Mouse (Mus musculus): Measurements from ENCODE around the gene Ppp6r2. TPM values are rescaled to one million over a fixed set of nuclear protein-coding genes. Genes with fewer than 3 reads are reported as not detected.
A peak's percentile ranks its signal among the peaks of the same experiment; 100 is the strongest.

Ppp6r2 gene
- polyA plus RNA-seq, 1 experiment from 2014 or later: 88.6 TPM

DNA sequence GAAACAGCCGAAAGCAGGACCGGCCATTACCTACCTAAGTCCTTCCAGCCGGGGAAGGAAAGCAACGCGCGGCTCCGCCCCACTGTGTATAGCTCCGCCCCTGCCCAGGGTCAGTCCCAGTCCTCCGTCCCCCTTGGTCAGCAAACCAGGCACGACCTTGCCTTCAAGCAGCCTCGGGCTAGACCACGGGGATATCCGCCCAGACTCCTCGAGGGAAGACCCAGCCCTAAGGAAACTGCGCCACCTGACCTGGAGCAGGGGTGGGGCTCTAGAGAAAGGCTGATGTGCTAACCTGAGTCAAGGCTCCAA is 37.5 kb upstream of the Ppp6r2 start:
- Histone ChIP-seq H3K4me2 (ENCODE audit: low read length) (peak overlapping the region; percentile 99), H3K4me3 (replicated peaks; ENCODE audit: low read depth, low read length) (peak overlapping the region; percentile 57), H3K4me1 (ENCODE audit: control insufficient read depth, insufficient read depth, low read length) (peaks cover 74% of the 10 kb centered on the region), H3K9ac (replicated peaks; ENCODE audit: low read length) (peak overlapping the region; percentile 83), H3K27me3 (ENCODE audit: control insufficient read depth, insufficient read depth, low read length) (no peaks in the 10 kb centered on the region), H3K36me3 (ENCODE audit: control insufficient read depth, insufficient read depth, low read length) (peaks cover 7% of the 10 kb centered on the region), H3K9me3 (ENCODE audit: control insufficient read depth, low read length) (no peaks in the 10 kb centered on the region), H3K27ac (replicated peaks; ENCODE audit: low read depth, low read length) (peak overlapping the region; percentile 78; the same call in 1 of the 2 replicates)
- DNase-seq: peak; percentile 60
- WGBS: under 1% methylated on average over 15 of the region's 15 CpGs
- ATAC-seq (ENCODE audit: low FRiP score, low TSS enrichment): no peak; the same call in 1 of the 2 replicates

DNA sequence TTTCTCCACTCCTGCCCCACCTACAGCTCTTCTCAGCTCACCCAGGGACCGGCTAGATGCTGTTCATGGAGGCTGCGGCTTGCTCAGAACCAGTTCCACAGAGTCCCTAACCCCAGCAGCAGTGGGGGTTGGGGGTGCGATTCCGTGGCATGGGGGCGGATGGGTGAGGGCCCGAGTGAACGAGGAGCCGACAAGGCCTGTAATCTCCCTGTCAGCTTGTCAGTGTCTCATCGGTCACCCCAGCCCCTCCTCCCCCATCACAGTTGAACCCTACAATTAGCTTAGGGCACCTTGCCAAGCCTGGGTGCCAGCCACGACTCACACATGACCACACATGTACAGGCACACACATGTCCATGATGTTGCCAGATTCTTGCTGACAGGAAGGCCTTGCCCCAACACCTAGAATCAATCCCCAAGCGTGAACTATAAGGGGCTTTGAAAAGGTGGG is 36.4 kb upstream of the Ppp6r2 start:
- no peak overlapping the region for H3K27ac ChIP-seq (replicated peaks; ENCODE audit: low read depth, low read length)
- H3K4me1 ChIP-seq (ENCODE audit: control insufficient read depth, insufficient read depth, low read length): peaks cover 78% of the 10 kb centered on the region

DNA sequence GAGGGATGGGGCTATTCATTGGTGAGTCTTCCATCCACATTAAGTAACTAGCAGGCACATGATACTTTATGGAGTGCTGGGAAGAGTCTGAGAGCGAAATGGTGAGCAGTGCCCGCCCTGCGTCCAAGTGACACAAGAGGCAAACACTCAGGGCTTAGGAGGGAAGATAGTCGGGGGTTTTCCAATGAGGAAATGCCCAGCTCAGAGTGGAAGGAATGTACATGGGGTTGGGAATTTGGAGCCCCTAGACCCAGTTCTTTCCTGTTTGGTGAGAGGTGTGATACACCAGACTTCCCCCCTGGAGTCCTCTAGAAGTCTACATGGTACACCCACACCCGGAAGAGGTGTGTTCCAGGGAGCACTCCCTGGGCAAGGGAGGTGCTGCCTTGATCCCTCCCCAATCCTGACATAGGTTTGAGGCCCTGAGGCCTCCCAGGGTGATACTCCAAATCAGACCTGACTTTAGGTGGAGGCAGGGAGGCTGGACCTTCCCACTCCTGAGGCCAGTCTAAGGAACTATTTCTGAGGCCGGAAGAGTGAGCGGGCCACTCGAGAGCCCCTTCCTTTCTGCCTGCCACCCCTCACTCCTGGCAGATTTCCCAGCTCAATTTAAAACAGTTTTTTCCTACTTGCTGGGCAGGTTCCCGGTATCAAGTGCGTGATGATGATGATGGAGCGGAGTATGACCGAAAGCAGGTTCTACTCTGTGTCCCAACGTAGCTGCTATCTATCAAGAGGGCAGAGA is 35.8 kb upstream of the Ppp6r2 start:
- no peaks in the 10 kb centered on the region for H3K27me3 ChIP-seq (ENCODE audit: control insufficient read depth, insufficient read depth, low read length)
- no peaks in the 10 kb centered on the region for H3K36me3 ChIP-seq (ENCODE audit: control insufficient read depth, insufficient read depth, low read length)
- no peak overlapping the region for H3K4me3 ChIP-seq (replicated peaks; ENCODE audit: low read depth, low read length)
- WGBS: 82% methylated on average over 13 of the region's 13 CpGs
- ATAC-seq (ENCODE audit: low FRiP score, low TSS enrichment): no peak
- peak overlapping the region; percentile 99; the same call in 1 of the 2 replicates for H3K4me2 ChIP-seq (ENCODE audit: low read length)
- no peak overlapping the region for H3K27ac ChIP-seq (replicated peaks; ENCODE audit: low read depth, low read length)
- no peak overlapping the region for H3K9ac ChIP-seq (replicated peaks; ENCODE audit: low read length)
- H3K9me3 ChIP-seq (ENCODE audit: control insufficient read depth, low read length): no peaks in the 10 kb centered on the region
- peaks cover 73% of the 10 kb centered on the region for H3K4me1 ChIP-seq (ENCODE audit: control insufficient read depth, insufficient read depth, low read length)
- no peak for DNase-seq

More for the DNA sequence above, 36.4 kb upstream of the Ppp6r2 start:
- ATAC-seq (ENCODE audit: low FRiP score, low TSS enrichment) (no peak), DNase-seq (no peak)
- no peaks in the 10 kb centered on the region for H3K9me3 ChIP-seq (ENCODE audit: control insufficient read depth, low read length)
- 0 out of 2 replicates have a peak overlapping the region, but pooled peaks have one; percentile 83 for H3K9ac ChIP-seq (replicated peaks; ENCODE audit: low read length)
- H3K27me3 ChIP-seq (ENCODE audit: control insufficient read depth, insufficient read depth, low read length): no peaks in the 10 kb centered on the region
- H3K4me3 ChIP-seq (replicated peaks; ENCODE audit: low read depth, low read length): no peak overlapping the region
- 44% methylated on average over 11 of the region's 11 CpGs for WGBS
- peak overlapping the region; percentile 99 for H3K4me2 ChIP-seq (ENCODE audit: low read length)
- peaks cover 4% of the 10 kb centered on the region; the same call in 1 of the 2 replicates for H3K36me3 ChIP-seq (ENCODE audit: control insufficient read depth, insufficient read depth, low read length)

DNA sequence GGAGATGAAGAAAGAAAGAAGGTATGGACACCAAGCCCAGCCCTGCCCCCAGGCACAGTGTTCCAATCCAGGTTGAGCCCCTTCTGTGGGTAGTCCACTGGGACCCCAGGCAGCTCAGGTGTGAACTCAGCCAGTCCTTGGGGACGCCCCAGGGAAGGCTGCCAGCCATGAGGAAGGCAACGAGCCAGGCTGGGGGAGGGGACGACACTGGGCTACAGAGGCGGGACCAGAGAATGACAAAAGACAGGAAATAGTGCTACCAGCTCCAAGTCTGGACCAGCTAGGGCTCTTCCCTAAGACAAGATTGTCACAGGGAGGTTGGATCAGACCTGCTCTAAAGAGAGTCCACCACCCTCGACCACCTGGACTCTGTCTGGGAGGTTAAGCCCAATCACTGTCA is 34.2 kb upstream of the Ppp6r2 start:
- no peaks in the 10 kb centered on the region for H3K36me3 ChIP-seq (ENCODE audit: control insufficient read depth, insufficient read depth, low read length)
- 12% methylated on average over 5 of the region's 5 CpGs for WGBS
- DNase-seq (peak; percentile 59), ATAC-seq (ENCODE audit: low FRiP score, low TSS enrichment) (no peak)
- H3K27me3 ChIP-seq (ENCODE audit: control insufficient read depth, insufficient read depth, low read length): no peaks in the 10 kb centered on the region
- no peaks in the 10 kb centered on the region for H3K9me3 ChIP-seq (ENCODE audit: control insufficient read depth, low read length)
- no peak overlapping the region for H3K27ac ChIP-seq (replicated peaks; ENCODE audit: low read depth, low read length)
- no peak overlapping the region for H3K4me3 ChIP-seq (replicated peaks; ENCODE audit: low read depth, low read length)
- peak overlapping the region; percentile 70 for H3K4me2 ChIP-seq (ENCODE audit: low read length)
- H3K9ac ChIP-seq (replicated peaks; ENCODE audit: low read length): 0 out of 2 replicates have a peak overlapping the region, but pooled peaks have one; percentile 17
- H3K4me1 ChIP-seq (ENCODE audit: control insufficient read depth, insufficient read depth, low read length): peaks cover 76% of the 10 kb centered on the region

DNA sequence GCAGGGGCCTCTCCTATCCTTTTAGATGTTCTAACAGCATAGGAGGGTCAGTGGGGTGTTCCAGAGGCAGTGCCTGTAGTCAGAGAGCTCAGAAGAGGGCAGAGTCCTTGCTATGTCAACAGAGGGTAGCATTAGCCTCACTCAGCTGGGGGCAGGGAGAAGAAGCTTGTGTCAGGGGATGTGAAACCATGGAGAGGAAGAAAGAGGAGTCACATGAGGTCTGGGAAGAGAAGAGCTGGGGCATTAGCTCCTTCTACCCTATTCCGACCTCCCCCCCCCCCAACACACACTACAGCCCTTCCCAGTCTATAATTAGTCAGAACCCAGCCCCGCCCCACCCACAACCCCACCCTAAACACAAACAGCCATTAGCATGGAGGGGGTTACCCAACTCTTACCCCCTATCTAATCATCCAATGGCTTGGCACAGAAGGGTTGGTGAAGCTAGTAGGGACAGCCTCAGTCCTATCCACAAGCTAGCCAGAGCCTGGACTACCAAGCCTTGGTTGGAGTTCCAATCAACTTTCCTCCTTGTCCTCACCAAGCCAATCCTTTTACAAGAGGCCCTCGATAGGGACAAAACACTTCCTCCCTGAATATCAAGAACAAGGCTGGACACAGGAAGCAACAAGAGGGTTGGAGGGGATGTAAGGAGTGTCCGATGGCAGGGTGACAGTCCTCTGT is 33.6 kb upstream of the Ppp6r2 start:
- Histone ChIP-seq H3K4me2 (ENCODE audit: low read length) (peak overlapping the region; percentile 70), H3K9me3 (ENCODE audit: control insufficient read depth, low read length) (no peaks in the 10 kb centered on the region), H3K27me3 (ENCODE audit: control insufficient read depth, insufficient read depth, low read length) (no peaks in the 10 kb centered on the region), H3K27ac (replicated peaks; ENCODE audit: low read depth, low read length) (no peak overlapping the region), H3K9ac (replicated peaks; ENCODE audit: low read length) (0 out of 2 replicates have a peak overlapping the region, but pooled peaks have one; percentile 17), H3K4me3 (replicated peaks; ENCODE audit: low read depth, low read length) (peak overlapping the region; percentile 79; the same call in 1 of the 2 replicates), H3K4me1 (ENCODE audit: control insufficient read depth, insufficient read depth, low read length) (peaks cover 73% of the 10 kb centered on the region), H3K36me3 (ENCODE audit: control insufficient read depth, insufficient read depth, low read length) (no peaks in the 10 kb centered on the region)
- WGBS: 82% methylated on average over 4 of the region's 4 CpGs
- DNase-seq (no peak), ATAC-seq (ENCODE audit: low FRiP score, low TSS enrichment) (no peak)

DNA sequence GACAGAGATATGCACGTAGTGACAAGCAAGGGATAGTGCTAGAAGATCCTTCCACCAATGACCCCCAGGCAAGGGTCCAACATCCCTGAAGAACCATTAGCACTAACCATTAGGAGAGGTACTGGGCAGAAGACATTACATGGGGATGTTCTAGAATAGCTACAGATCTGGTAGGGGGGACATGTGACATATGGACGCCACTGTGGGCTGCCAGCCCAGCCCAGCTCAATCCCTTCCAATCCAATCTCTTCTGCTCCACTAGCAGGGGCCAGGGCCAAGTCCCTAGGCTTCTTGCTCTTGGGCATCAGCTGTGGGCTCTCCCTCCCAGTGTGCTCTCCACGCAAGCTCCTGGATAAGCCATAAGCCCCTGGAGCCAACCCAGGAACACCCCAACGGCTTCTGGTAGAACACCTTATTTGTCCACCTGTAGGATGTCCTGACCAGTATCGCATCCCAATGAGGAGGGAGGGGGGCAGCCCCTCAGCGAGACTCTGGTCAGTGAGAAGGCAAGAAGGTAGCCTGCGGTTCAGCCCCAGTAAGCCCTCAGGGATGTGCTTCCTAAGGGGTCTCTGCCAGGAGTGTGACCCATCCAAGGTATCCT is 33.0 kb upstream of the Ppp6r2 start:
- peak overlapping the region; percentile 55 for H3K27ac ChIP-seq (replicated peaks; ENCODE audit: low read depth, low read length)
- peak overlapping the region; percentile 92; the same call in 1 of the 2 replicates for H3K9ac ChIP-seq (replicated peaks; ENCODE audit: low read length)
- ATAC-seq (ENCODE audit: low FRiP score, low TSS enrichment): no peak
- 67% methylated on average over 7 of the region's 7 CpGs for WGBS
- H3K4me2 ChIP-seq (ENCODE audit: low read length): peak overlapping the region; percentile 70
- peaks cover 67% of the 10 kb centered on the region for H3K4me1 ChIP-seq (ENCODE audit: control insufficient read depth, insufficient read depth, low read length)
- DNase-seq: no peak
- H3K9me3 ChIP-seq (ENCODE audit: control insufficient read depth, low read length): no peaks in the 10 kb centered on the region
- H3K4me3 ChIP-seq (replicated peaks; ENCODE audit: low read depth, low read length): peak overlapping the region; percentile 79
- H3K36me3 ChIP-seq (ENCODE audit: control insufficient read depth, insufficient read depth, low read length): no peaks in the 10 kb centered on the region
- H3K27me3 ChIP-seq (ENCODE audit: control insufficient read depth, insufficient read depth, low read length): no peaks in the 10 kb centered on the region

DNA sequence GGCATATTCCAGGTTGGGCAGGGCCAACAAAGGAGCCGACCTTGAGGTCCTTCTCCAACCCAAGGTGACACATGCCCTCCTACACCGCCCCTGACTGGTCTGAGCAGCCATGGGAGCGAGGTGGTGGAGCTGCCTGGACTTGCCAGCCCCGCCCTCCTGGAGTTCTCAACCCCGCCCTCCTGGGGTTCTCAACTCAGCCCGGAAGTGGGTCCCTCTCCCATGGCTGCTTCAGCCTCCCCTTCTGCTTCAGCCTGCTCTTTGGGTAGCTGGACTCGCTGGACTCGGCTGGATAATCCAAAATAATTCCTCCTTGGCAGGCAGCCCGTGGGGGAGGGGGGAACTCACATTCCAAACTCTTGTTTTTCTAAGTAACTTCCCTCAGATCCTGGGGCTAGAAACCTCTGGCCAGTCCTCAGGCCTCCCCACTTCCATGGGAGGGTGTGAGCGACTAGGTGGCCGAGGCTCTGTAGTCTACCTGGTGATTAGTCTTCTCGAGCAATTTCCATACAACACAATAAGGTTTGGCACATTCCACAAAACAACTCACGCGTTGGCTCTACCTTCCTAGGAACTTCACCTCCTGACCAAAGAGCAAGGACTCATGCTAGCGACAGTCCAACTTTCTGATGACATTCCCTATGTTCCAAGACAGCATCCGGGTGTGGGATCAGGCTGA is 32.3 kb upstream of the Ppp6r2 start:
- ATAC-seq (ENCODE audit: low FRiP score, low TSS enrichment): no peak
- Histone ChIP-seq H3K27ac (replicated peaks; ENCODE audit: low read depth, low read length) (peak overlapping the region; percentile 95), H3K4me2 (ENCODE audit: low read length) (peak overlapping the region; percentile 70), H3K27me3 (ENCODE audit: control insufficient read depth, insufficient read depth, low read length) (no peaks in the 10 kb centered on the region), H3K4me1 (ENCODE audit: control insufficient read depth, insufficient read depth, low read length) (peaks cover 61% of the 10 kb centered on the region), H3K36me3 (ENCODE audit: control insufficient read depth, insufficient read depth, low read length) (no peaks in the 10 kb centered on the region), H3K9ac (replicated peaks; ENCODE audit: low read length) (peak overlapping the region; percentile 92), H3K4me3 (replicated peaks; ENCODE audit: low read depth, low read length) (peak overlapping the region; percentile 79), H3K9me3 (ENCODE audit: control insufficient read depth, low read length) (no peaks in the 10 kb centered on the region)
- DNase-seq: peak; percentile 69
- under 1% methylated on average over 16 of the region's 16 CpGs for WGBS

DNA sequence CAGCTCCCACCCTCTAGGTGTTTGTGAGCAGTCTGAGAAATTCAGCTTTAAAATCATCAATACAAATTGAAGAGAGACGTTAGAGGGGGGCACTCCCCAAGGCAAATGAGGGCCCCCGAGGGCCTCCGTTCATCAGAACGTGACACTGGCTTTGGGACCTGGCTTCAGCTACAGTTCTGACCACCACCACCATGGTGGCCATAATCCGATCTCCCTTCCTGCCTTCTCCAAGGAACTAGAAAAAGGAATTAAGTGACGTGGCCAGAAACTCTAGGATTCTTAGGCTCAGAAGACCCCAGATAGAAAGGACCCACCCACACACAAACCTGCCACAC is 31.8 kb upstream of the Ppp6r2 start:
- Histone ChIP-seq H3K4me1 (ENCODE audit: control insufficient read depth, insufficient read depth, low read length) (peaks cover 60% of the 10 kb centered on the region), H3K9me3 (ENCODE audit: control insufficient read depth, low read length) (no peaks in the 10 kb centered on the region), H3K4me3 (replicated peaks; ENCODE audit: low read depth, low read length) (peak overlapping the region; percentile 79), H3K27me3 (ENCODE audit: control insufficient read depth, insufficient read depth, low read length) (no peaks in the 10 kb centered on the region), H3K27ac (replicated peaks; ENCODE audit: low read depth, low read length) (peak overlapping the region; percentile 95), H3K36me3 (ENCODE audit: control insufficient read depth, insufficient read depth, low read length) (peaks cover 3% of the 10 kb centered on the region), H3K9ac (replicated peaks; ENCODE audit: low read length) (peak overlapping the region; percentile 92), H3K4me2 (ENCODE audit: low read length) (peak overlapping the region; percentile 70)
- ATAC-seq (ENCODE audit: low FRiP score, low TSS enrichment) (no peak), DNase-seq (no peak)
- WGBS: 2% methylated on average over 6 of the region's 6 CpGs
